Mouse (Mus musculus): ENCODE measurements at regions not wholly inside any gene's neighbourhood (a gene's known extent, or its start where the extent isn't known, plus 50 kb on each side); places are given as distances from the start of the nearest gene placed in this dataset.

GRCm38 (mm10) chr2:169311356-169311755, 276.2 kb downstream of the Gm11011 start:
- TF ChIP-seq POLR2A (IDR thresholded peaks at IDR 0.05; ENCODE audit: insufficient read depth, low read depth, low read length) (no peak), CTCF (IDR thresholded peaks at IDR 0.05; ENCODE audit: insufficient read depth, low read depth, low read length) (no peak)

Data from olfactory bulb, adult 2 months (tissue).